Comparison of ENCODE assay signal across 25 mouse cellular contexts in the genomic region with DNA sequence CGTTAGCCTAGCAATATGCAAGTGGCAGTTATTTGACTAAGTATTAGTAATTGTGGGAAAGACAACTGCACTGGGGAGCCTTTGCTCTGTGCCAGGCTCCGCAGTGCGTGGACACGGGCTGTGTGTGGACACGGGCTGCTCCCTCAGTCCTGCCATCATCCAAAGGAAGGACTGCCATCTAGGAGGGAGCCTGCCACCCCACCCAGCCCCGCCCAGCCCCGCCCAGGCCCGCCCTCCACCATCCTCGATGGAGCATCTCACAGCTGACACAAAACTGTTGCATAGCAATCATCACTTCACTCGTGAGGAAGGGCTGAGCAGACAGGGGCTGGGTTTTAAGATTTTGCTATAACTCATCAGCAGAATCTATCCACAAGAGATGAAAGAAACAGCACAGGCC. TPM values are rescaled to one million over a fixed set of nuclear protein-coding genes. Genes with fewer than 3 reads are reported as not detected.
"Had no signal": no experiment of that assay in that cellular context is flagged by ENCODE, and none has a peak within 500 bp of the region (broad histone marks: within the 10 kb centered on the region; RNA-seq: fewer than 3 reads in every experiment).

No protein-coding gene starts in this region.

- H3K4me3 ChIP-seq: intestine, embryonic 15.5 days; limb, embryonic 13.5 days; midbrain, embryonic 10.5 days; myocyte; neural tube, embryonic 15.5 days had no signal

- DNase-seq: kidney, adult 8-10 months; kidney, postnatal 10 days; kidney, postnatal 4 days; left cerebral cortex, postnatal 4 days; lung, adult 2 months; lung, postnatal 4 days; midbrain, embryonic 14.5 days; right cerebral cortex, adult 18-20 months; right cerebral cortex, postnatal 25 days; thymus, adult 2 months; thymus, postnatal 25 days had no signal

- H3K4me1 ChIP-seq: intestine, embryonic 15.5 days had no signal

- H3K27ac ChIP-seq: intestine, embryonic 15.5 days; limb, embryonic 13.5 days; midbrain, embryonic 10.5 days; neural tube, embryonic 15.5 days had no signal

- H3K36me3 ChIP-seq: intestine, embryonic 15.5 days; limb, embryonic 13.5 days; midbrain, embryonic 10.5 days; neural tube, embryonic 15.5 days had no signal

- H3K9me3 ChIP-seq: intestine, embryonic 15.5 days; limb, embryonic 13.5 days; midbrain, embryonic 10.5 days; neural tube, embryonic 15.5 days had no signal

- H3K4me2 ChIP-seq: intestine, embryonic 15.5 days; limb, embryonic 13.5 days; neural tube, embryonic 15.5 days had no signal

- H3K9ac ChIP-seq: intestine, embryonic 15.5 days; limb, embryonic 13.5 days; neural tube, embryonic 15.5 days had no signal

- ATAC-seq: intestine, embryonic 15.5 days; lung, postnatal 0 days had no signal

- H3K27me3 ChIP-seq: intestine, embryonic 15.5 days; limb, embryonic 13.5 days; neural tube, embryonic 15.5 days had no signal

RNA-seq across cellular contexts. Expression of a gene that starts 41.6 kb away (rescaled TPM):
- total RNA-seq: layer of hippocampus, adult 8-10 months; layer of hippocampus, postnatal 14 days; left cerebral cortex, adult 18-20 months; left cerebral cortex, postnatal 10 days; left cerebral cortex, postnatal 4 days; megakaryocyte, adult 5-6 weeks had no signal
- polyA plus RNA-seq: intestine, embryonic 15.5 days; limb, embryonic 13.5 days; lung, adult 2 months; lung, postnatal 0 days; midbrain, embryonic 10.5 days; midbrain, embryonic 14.5 days; myocyte; neural tube, embryonic 11.5 days; neural tube, embryonic 15.5 days; small intestine, adult 2 months; thymus, adult 2 months; urinary bladder, adult 2 months had no signal
